Mouse (Mus musculus): ENCODE results near the gene Sarnp.

DNA sequence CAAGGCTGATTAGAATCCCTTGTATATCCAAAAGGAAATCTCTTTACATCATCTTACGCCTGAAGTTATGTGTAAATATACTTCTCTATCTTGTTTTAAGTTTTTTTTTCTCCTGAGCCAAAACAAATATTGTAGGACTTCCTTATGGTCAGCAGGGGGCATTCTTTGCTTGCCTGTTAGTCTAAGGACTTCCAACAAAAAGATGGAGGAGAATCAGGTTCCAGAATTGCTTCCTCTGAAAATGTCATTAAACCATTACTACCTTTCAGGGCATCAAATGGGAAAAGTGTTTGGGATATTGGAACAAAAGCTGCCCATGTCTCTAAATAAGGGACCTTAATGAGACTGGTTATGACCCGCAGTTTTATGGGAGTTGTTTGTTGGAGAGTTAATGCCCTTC lies 28.4 kb downstream of the Sarnp start:
- TF ChIP-seq CTCF (IDR thresholded peaks at IDR 0.05; ENCODE audit: borderline replicate concordance, control insufficient read depth, extremely low read depth, insufficient read depth, low read length, poor library complexity) = no peak
- TF ChIP-seq POLR2A (IDR thresholded peaks at IDR 0.05; ENCODE audit: control insufficient read depth, extremely low read depth, insufficient read depth, low read length, poor library complexity) = no peak
